Mouse (Mus musculus) heart, embryonic 11.5 days (tissue): ENCODE results near the gene Csk. TPM values are rescaled to one million over a fixed set of nuclear protein-coding genes. Genes with fewer than 3 reads are reported as not detected.

Experiments
- ATAC-seq: fragments of 200-750 bp; cut with Nextera tagmentation; replicated peaks from 2 replicates; pipeline ENCODE4 v1.8.0; 2017; ENCODE audit warnings: moderate library complexity; ENCODE audit not compliant: insufficient number of reproducible peaks, low FRiP score, low TSS enrichment
- H3K27ac ChIP-seq: fragments of 300-500 bp; sonication (generic); 2 replicates; pipeline ENCODE4 v1.5.1; 2014; ENCODE audit warnings: mild to moderate bottlenecking, low read depth, low read length
- H3K27me3 ChIP-seq: fragments of 300-500 bp; sonication (generic); 2 replicates; pipeline ENCODE4 v1.6.1; 2014; ENCODE audit warnings: mild to moderate bottlenecking, low read length, mixed read lengths; ENCODE audit not compliant: control insufficient read depth, insufficient read depth
- H3K36me3 ChIP-seq: fragments of 300-500 bp; sonication (generic); 2 replicates; pipeline ENCODE4 v1.6.1; 2014; ENCODE audit warnings: mild to moderate bottlenecking, low read length, moderate library complexity, mixed read lengths; ENCODE audit not compliant: control insufficient read depth, insufficient read depth
- H3K4me1 ChIP-seq: fragments of 300-500 bp; sonication (generic); 2 replicates; pipeline ENCODE4 v1.6.1; 2014; ENCODE audit warnings: low read length; ENCODE audit not compliant: control insufficient read depth, insufficient read depth
- H3K4me2 ChIP-seq: fragments of 300-500 bp; sonication (generic); 2 replicates; pipeline ENCODE4 v1.6.1; 2014; ENCODE audit warnings: mild to moderate bottlenecking, moderate library complexity
- H3K4me3 ChIP-seq: fragments of 300-500 bp; sonication (generic); 2 replicates; pipeline ENCODE4 v1.5.1; 2014; ENCODE audit warnings: low read depth, low read length
- H3K9ac ChIP-seq: fragments of 300-500 bp; sonication (generic); 2 replicates; pipeline ENCODE4 v1.6.1; 2014; ENCODE audit warnings: mild to moderate bottlenecking, low read depth, low read length, moderate library complexity
- H3K9me3 ChIP-seq: fragments of 300-500 bp; sonication (generic); replicated peaks from 2 replicates; pipeline ENCODE4 v1.6.1; 2016; ENCODE audit warnings: low read length; ENCODE audit not compliant: control insufficient read depth
- WGBS: fragments of 180-500 bp; shearing (Covaris S2); extraction: QIAGEN DNeasy Blood & Tissue Kit; methylation state at CpG from one replicate; pipeline ENCODE4 v1.1.7; 2014; ENCODE audit not compliant: insufficient replicate concordance; 5-methylcytosine and 5-hydroxymethylcytosine counted together
- polyA plus RNA-seq: library from polyadenylated mRNA; unstranded; fragments of >200 nt; fragmentation: Nextera tagmentation; extraction: Ambion mirVana; gene quantifications from 2 replicates; pipeline ENCODE4 v1.2.1, GENCODE M21; 2014

The Csk gene
- polyA plus RNA-seq, 1 experiment from 2014 or later, result 15.9 TPM

GRCm38 (mm10) chr9:57627191-57627590 lies 26.2 kb downstream of the Csk start:
- H3K4me1 ChIP-seq, result no peaks in the 10 kb centered on the region
- 93% methylated on average over 17 of the region's 17 CpGs for WGBS
- H3K36me3 ChIP-seq, result peaks cover 30% of the 10 kb centered on the region
- no peak overlapping the region for H3K27ac ChIP-seq
- H3K4me2 ChIP-seq, result no peak overlapping the region
- ATAC-seq, result no peak
- H3K9me3 ChIP-seq, result no peaks in the 10 kb centered on the region
- H3K27me3 ChIP-seq, result no peaks in the 10 kb centered on the region
- H3K9ac ChIP-seq, result no peak overlapping the region
- no peak overlapping the region for H3K4me3 ChIP-seq

GRCm38 (mm10) chr9:57625674-57626500 lies 27.5 kb downstream of the Csk start:
- 81% methylated on average over 15 of the region's 15 CpGs for WGBS
- Histone ChIP-seq H3K9me3 (no peaks in the 10 kb centered on the region), H3K27me3 (no peaks in the 10 kb centered on the region), H3K27ac (no peak overlapping the region), H3K36me3 (peaks cover 27% of the 10 kb centered on the region), H3K4me3 (no peak overlapping the region), H3K4me1 (no peaks in the 10 kb centered on the region), H3K9ac (no peak overlapping the region), H3K4me2 (no peak overlapping the region)
- ATAC-seq, result no peak

- H3K36me3 ChIP-seq, result peaks cover 20% of the 10 kb centered on the region
- no peak overlapping the region for H3K4me2 ChIP-seq
- H3K27me3 ChIP-seq, result no peaks in the 10 kb centered on the region
- no peaks in the 10 kb centered on the region for H3K4me1 ChIP-seq
- 82% methylated on average over 7 of the region's 7 CpGs for WGBS
- H3K9ac ChIP-seq, result no peak overlapping the region
- H3K9me3 ChIP-seq, result no peaks in the 10 kb centered on the region
- no peak for ATAC-seq
- no peak overlapping the region for H3K27ac ChIP-seq
- H3K4me3 ChIP-seq, result no peak overlapping the region
These were observed 29.1 kb downstream of the Csk start for GRCm38 (mm10) chr9:57624295-57624694.

- Histone ChIP-seq H3K9ac (0 out of 2 replicates have a peak within 1 kb of the TSS, but pooled peaks have one; percentile 4), H3K9me3 (no peaks in the 10 kb centered on the region), H3K4me3 (no peak within 1 kb of the TSS), H3K36me3 (no peaks in the 10 kb centered on the region; the same call in 1 of the 2 replicates), H3K27me3 (no peaks in the 10 kb centered on the region), H3K4me2 (no peak within 1 kb of the TSS), H3K4me1 (no peaks in the 10 kb centered on the region), H3K27ac (no peak within 1 kb of the TSS)
- no peak for ATAC-seq
- WGBS, result 86% methylated on average over 5 of the region's 5 CpGs
These were observed 32.8 kb downstream of the Csk start, which contains the start of gene Lman1l for GRCm38 (mm10) chr9:57620674-57621073. TSS of gene Lman1l (minus strand) at chr9:57620774.

GRCm38 (mm10) chr9:57618854-57619253 lies 34.6 kb downstream of the Csk start:
- ATAC-seq, result no peak
- Histone ChIP-seq H3K27me3 (0 out of 2 replicates have a peak, but pooled peaks cover 2% of the 10 kb centered on the region), H3K4me3 (no peak overlapping the region), H3K9me3 (no peaks in the 10 kb centered on the region), H3K27ac (no peak overlapping the region), H3K4me1 (no peaks in the 10 kb centered on the region), H3K36me3 (no peaks in the 10 kb centered on the region), H3K9ac (no peak overlapping the region), H3K4me2 (no peak overlapping the region)
- WGBS, result 67% methylated on average over 8 of the region's 8 CpGs

- H3K4me3 ChIP-seq, result no peak overlapping the region
- H3K27ac ChIP-seq, result no peak overlapping the region
- no peaks in the 10 kb centered on the region for H3K36me3 ChIP-seq
- 0 out of 2 replicates have a peak, but pooled peaks cover 2% of the 10 kb centered on the region for H3K27me3 ChIP-seq
- no peaks in the 10 kb centered on the region for H3K4me1 ChIP-seq
- no peak overlapping the region for H3K9ac ChIP-seq
- H3K4me2 ChIP-seq, result no peak overlapping the region
- H3K9me3 ChIP-seq, result no peaks in the 10 kb centered on the region
- ATAC-seq, result no peak
- 67% methylated on average over 8 of the region's 8 CpGs for WGBS
These were observed 35.8 kb downstream of the Csk start for GRCm38 (mm10) chr9:57617556-57618169.

- no peak overlapping the region for H3K27ac ChIP-seq
- H3K4me2 ChIP-seq, result no peak overlapping the region
- no peaks in the 10 kb centered on the region for H3K4me1 ChIP-seq
- peaks cover 7% of the 10 kb centered on the region; the same call in 1 of the 2 replicates for H3K27me3 ChIP-seq
- WGBS, result 78% methylated on average over 4 of the region's 4 CpGs
- no peak overlapping the region for H3K9ac ChIP-seq
- no peak for ATAC-seq
- H3K4me3 ChIP-seq, result no peak overlapping the region
- H3K36me3 ChIP-seq, result no peaks in the 10 kb centered on the region
- no peaks in the 10 kb centered on the region for H3K9me3 ChIP-seq
These were observed 38.6 kb downstream of the Csk start for GRCm38 (mm10) chr9:57614786-57615185.

- no peak for ATAC-seq
- WGBS, result 73% methylated on average over 7 of the region's 7 CpGs
- Histone ChIP-seq H3K9me3 (no peaks in the 10 kb centered on the region), H3K4me1 (no peaks in the 10 kb centered on the region), H3K27ac (no peak overlapping the region), H3K36me3 (no peaks in the 10 kb centered on the region), H3K4me3 (no peak overlapping the region), H3K4me2 (no peak overlapping the region), H3K27me3 (peaks cover 8% of the 10 kb centered on the region; the same call in 1 of the 2 replicates), H3K9ac (no peak overlapping the region)
These were observed 39.5 kb downstream of the Csk start for GRCm38 (mm10) chr9:57613975-57614374.
